Mouse (Mus musculus): ENCODE measurements around the gene Gsta2. TPM values are rescaled to one million over a fixed set of nuclear protein-coding genes. Genes with fewer than 3 reads are reported as not detected.
"Not testable (repeated sequence)": the region's sequence is repeated elsewhere in the genome, so short reads cannot be mapped to it uniquely, and the experiment has no call there.

Gsta2 gene
- polyA plus RNA-seq, 1 experiment: 726 TPM

DNA sequence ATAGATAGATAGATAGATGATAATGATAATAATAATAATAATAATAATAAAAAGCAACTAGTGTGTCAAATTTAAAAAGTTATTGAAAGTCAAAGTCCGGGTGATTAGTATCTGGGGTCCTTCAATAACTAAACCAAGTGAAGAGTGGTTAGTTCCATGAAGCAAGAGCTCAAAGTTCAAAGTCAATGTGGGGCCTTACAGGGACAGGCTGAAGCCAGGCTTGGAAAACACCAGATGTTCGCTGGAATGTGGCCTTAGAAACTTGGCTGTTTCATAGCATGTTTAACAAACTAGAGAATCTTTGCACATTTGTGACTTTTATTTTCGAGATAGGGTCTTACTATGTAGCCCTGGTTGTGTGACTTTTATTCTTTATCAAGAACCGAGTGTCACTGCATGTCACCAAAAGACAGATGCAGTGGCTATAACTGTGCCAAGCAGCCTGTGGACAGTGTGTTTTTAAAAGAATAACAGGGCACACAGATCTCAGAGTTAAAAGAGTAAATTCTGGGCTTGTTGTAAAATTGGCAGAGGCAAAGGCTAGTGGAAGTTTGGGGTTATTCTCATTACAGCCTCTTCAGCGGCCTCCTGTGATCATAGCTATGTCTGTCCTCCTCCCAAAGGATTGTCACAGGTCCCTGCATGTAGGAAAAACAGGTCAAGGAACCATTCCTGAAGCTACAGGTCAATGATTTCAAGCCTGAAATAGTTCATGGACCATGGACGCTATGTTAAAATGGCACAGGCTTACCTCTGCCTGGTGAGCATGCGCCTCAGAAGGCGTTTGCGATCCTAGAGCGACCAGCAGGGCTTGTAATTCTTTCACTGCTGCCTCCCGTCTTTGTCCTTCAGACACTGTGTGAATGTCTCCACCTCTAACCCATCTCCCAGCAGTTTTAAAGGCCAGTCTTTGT is 666 bp downstream of the Gsta2 start:
- Histone ChIP-seq H3K27ac (ENCODE audit: insufficient read depth, low read depth, low read length) (peak overlapping the region; percentile 79), H3K36me3 (ENCODE audit: control insufficient read depth, insufficient read depth, low read length) (no peaks in the 10 kb centered on the region), H3K27me3 (replicated peaks; ENCODE audit: control insufficient read depth, insufficient read depth, low read length) (no peaks in the 10 kb centered on the region), H3K4me3 (ENCODE audit: insufficient read depth, low read depth, low read length) (no peak overlapping the region), H3K4me1 (ENCODE audit: control insufficient read depth, insufficient read depth, low read length) (peaks cover 8% of the 10 kb centered on the region; the same call in 1 of the 2 replicates)
- peak; percentile 84 for DNase-seq
- TF ChIP-seq POLR2A (IDR thresholded peaks at IDR 0.05; ENCODE audit: low read depth, low read length) (no peak), CTCF (conservative IDR thresholded peaks at IDR 0.05; ENCODE audit: insufficient read depth, insufficient read length, low read depth, low read length) (no peak)
- WGBS: 47% methylated on average over 11 of the region's 11 CpGs

DNA sequence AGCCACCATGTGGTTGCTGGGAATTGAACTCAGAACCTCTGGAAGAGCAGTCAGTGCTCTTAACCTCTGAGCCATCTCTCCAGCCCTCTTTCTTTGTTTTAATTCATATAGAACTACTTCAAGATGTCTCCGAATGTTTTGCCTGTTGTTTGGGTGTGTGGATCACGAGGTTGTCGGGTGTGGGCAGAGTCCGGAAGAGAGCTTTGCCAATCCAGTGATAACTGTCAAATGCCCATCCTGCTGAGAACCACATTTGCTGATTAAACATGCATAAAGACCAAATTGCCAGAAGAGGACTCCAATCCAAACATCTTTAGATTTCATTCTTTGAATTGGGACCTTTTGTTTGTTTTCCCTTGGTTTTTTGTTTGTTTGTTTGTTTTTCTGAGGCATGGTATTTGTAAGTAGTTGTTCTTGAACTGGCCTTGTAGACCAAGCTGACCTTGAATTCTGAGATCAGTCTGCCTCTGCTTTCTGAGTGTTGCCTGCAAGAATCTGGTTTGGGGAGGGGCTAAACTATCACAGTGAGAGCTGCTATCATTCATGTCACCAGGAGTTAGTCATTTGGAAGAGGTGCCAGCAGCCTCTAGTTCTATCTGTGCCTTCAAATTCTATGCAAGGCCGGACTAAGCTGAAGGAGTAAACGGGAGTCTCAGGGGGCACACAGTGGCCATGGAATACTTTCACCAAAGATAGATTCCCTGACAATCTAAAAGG is 3.9 kb downstream of the Gsta2 start:
- no peak overlapping the region for H3K27ac ChIP-seq (ENCODE audit: insufficient read depth, low read depth, low read length)
- TF ChIP-seq CTCF (conservative IDR thresholded peaks at IDR 0.05; ENCODE audit: insufficient read depth, insufficient read length, low read depth, low read length) (no peak), POLR2A (IDR thresholded peaks at IDR 0.05; ENCODE audit: low read depth, low read length) (no peak)
- H3K4me1 ChIP-seq (ENCODE audit: control insufficient read depth, insufficient read depth, low read length): peaks cover 20% of the 10 kb centered on the region; the same call in 1 of the 2 replicates
- DNase-seq: no peak
- no peaks in the 10 kb centered on the region for H3K27me3 ChIP-seq (replicated peaks; ENCODE audit: control insufficient read depth, insufficient read depth, low read length)
- H3K4me3 ChIP-seq (ENCODE audit: insufficient read depth, low read depth, low read length): no peak overlapping the region
- 77% methylated on average over 6 of the region's 6 CpGs for WGBS
- no peaks in the 10 kb centered on the region for H3K36me3 ChIP-seq (ENCODE audit: control insufficient read depth, insufficient read depth, low read length)

DNA sequence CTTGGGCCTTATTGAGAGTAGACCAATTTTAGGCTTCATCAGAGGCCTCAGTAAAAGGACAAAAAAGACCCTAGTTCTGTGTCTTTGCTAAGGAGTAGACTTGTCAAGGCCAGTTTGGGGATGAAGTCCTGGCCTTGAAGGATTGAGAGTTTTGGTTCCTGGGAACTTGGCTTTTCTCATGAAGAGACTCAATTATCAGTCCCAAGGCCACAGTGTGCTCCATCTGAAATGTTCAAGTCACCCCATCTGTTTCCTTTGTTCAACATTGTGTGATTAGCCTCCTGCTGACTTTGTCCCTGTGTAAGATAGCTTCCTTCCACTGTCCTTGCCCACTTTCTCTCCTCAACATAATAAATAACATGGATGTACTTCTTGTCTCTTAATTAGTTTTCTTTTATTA is 5.6 kb downstream of the Gsta2 start:
- H3K4me1 ChIP-seq (ENCODE audit: control insufficient read depth, insufficient read depth, low read length): peaks cover 14% of the 10 kb centered on the region; the same call in 1 of the 2 replicates
- H3K27me3 ChIP-seq (replicated peaks; ENCODE audit: control insufficient read depth, insufficient read depth, low read length): not testable (repeated sequence)

DNA sequence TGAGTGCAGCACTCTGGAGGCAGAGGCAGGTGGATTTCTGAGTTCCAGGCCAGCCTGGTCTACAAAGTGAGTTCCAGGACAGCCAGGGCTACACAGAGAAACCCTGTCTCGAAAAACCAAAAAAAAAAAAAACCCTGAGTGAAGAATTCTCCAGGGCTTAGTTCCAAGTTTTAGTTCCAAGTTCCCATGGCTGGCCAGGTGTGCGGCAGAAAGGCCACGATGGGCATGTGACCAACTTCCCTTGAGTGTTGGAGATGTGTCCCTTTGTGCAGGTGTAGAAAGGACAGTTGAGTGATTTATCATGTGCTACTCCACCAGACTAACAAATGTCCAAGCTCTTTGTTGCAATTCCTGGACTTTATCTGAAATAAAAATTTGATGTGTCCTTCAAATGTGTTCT is 6.4 kb downstream of the Gsta2 start:
- peak; percentile 77 for DNase-seq
- H3K36me3 ChIP-seq (ENCODE audit: control insufficient read depth, insufficient read depth, low read length); H3K27me3 ChIP-seq (replicated peaks; ENCODE audit: control insufficient read depth, insufficient read depth, low read length); H3K4me3 ChIP-seq (ENCODE audit: insufficient read depth, low read depth, low read length): not testable (repeated sequence)
- H3K4me1 ChIP-seq (ENCODE audit: control insufficient read depth, insufficient read depth, low read length): peaks cover 14% of the 10 kb centered on the region; the same call in 1 of the 2 replicates
- WGBS: 27% methylated on average over 3 of the region's 3 CpGs
- H3K27ac ChIP-seq (ENCODE audit: insufficient read depth, low read depth, low read length): peak overlapping the region; percentile 71; the same call in 1 of the 2 replicates

More for the DNA sequence above, 5.6 kb downstream of the Gsta2 start:
- H3K4me3 ChIP-seq (ENCODE audit: insufficient read depth, low read depth, low read length); DNase-seq; H3K27ac ChIP-seq (ENCODE audit: insufficient read depth, low read depth, low read length); H3K36me3 ChIP-seq (ENCODE audit: control insufficient read depth, insufficient read depth, low read length): not testable (repeated sequence)

DNA sequence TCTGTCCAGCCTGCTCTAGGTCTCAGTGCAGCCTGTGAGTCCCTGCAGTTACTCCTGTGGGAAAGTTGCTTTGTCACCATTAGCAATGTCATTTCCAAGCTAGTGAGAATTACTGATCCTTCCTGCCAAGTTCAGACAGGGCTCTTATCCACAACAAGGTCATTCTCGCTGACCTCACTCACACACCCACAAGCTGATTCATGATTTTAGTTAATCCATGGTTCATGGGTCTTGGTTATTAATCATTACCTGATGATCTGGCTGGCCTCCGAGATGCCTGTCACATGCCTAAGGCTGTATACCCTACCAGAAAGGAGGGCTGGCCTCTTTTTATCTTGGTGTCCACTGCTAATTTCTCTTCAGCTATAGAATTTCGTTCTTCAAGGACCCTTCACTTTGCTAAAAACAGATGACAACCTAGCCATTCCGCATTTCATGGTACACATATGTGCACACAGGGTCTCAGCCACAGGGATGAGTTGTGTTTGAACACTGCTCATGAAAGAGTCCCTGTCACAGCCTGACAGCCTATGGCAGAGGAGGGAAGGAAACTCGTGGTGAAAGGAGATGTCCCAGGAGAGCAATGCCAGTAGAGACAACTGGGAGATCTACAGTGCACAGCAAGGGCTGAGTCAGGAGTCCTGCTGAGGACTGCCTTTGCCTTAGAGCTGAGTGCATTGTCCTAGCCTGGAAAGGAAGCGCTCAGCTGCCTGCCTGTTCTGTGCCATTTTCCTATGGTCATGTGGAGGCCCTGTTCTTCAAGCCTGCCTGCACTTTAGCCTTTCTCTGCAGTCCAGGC is 7.2 kb downstream of the Gsta2 start:
- Histone ChIP-seq H3K27ac (ENCODE audit: insufficient read depth, low read depth, low read length) (peak overlapping the region; percentile 72), H3K4me1 (ENCODE audit: control insufficient read depth, insufficient read depth, low read length) (peaks cover 17% of the 10 kb centered on the region; the same call in 1 of the 2 replicates)
- not testable (repeated sequence) for H3K4me3 ChIP-seq (ENCODE audit: insufficient read depth, low read depth, low read length); H3K36me3 ChIP-seq (ENCODE audit: control insufficient read depth, insufficient read depth, low read length); H3K27me3 ChIP-seq (replicated peaks; ENCODE audit: control insufficient read depth, insufficient read depth, low read length)
- 37% methylated on average over 6 of the region's 6 CpGs for WGBS
- peak; percentile 96 for DNase-seq

DNA sequence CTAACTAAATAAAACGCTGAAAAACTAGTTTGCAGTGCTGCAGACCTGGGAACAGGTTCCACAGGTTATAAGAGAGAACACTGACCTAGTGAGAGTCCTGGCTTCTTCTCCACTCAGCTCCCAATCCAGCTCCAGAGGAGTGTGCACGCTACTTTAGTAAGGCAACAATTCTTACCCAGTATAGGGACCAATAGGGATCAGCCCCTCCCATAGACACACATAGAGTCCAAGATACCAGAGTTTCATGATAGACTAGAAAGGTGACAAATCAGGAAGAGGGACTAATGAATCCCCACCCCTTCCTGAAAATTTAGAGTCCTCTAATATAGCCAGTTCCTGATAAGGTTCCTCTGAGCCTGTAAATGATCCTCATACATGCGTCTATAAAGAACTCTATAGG is 8.6 kb downstream of the Gsta2 start:
- Histone ChIP-seq H3K27ac (ENCODE audit: insufficient read depth, low read depth, low read length) (peak overlapping the region; percentile 16; the same call in 1 of the 2 replicates), H3K4me1 (ENCODE audit: control insufficient read depth, insufficient read depth, low read length) (peaks cover 22% of the 10 kb centered on the region; the same call in 1 of the 2 replicates), H3K4me3 (ENCODE audit: insufficient read depth, low read depth, low read length) (no peak overlapping the region), H3K36me3 (ENCODE audit: control insufficient read depth, insufficient read depth, low read length) (no peaks in the 10 kb centered on the region), H3K27me3 (replicated peaks; ENCODE audit: control insufficient read depth, insufficient read depth, low read length) (no peaks in the 10 kb centered on the region)
- DNase-seq: peak; percentile 42
- TF ChIP-seq POLR2A (IDR thresholded peaks at IDR 0.05; ENCODE audit: low read depth, low read length): no peak
- no peak for TF ChIP-seq CTCF (conservative IDR thresholded peaks at IDR 0.05; ENCODE audit: insufficient read depth, insufficient read length, low read depth, low read length)
- WGBS: 41% methylated on average over 3 of the region's 3 CpGs

DNA sequence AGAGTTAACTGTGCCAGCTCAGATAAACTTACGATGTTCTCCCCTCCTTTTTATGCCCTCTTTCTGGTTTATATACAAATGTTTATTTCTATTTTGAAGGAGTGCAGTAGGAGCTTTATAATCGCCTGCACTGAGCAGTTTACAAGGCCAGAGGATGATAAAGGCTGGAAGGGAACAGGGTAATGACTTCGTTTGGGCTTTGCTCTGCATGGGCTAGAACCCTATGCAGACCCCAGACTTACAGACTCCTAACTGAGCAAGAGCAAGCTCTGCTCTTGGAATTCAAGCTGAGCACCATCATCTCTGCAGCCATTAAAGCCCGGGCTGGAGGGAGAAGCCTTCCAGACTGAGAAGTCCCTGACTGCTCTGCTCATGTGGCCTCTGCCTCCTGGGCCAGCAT is 10.4 kb downstream of the Gsta2 start:
- not testable (repeated sequence) for H3K36me3 ChIP-seq (ENCODE audit: control insufficient read depth, insufficient read depth, low read length); H3K27ac ChIP-seq (ENCODE audit: insufficient read depth, low read depth, low read length); H3K27me3 ChIP-seq (replicated peaks; ENCODE audit: control insufficient read depth, insufficient read depth, low read length); DNase-seq; H3K4me3 ChIP-seq (ENCODE audit: insufficient read depth, low read depth, low read length)
- peaks cover 22% of the 10 kb centered on the region; the same call in 1 of the 2 replicates for H3K4me1 ChIP-seq (ENCODE audit: control insufficient read depth, insufficient read depth, low read length)
- WGBS: 53% methylated on average over 4 of the region's 4 CpGs

DNA sequence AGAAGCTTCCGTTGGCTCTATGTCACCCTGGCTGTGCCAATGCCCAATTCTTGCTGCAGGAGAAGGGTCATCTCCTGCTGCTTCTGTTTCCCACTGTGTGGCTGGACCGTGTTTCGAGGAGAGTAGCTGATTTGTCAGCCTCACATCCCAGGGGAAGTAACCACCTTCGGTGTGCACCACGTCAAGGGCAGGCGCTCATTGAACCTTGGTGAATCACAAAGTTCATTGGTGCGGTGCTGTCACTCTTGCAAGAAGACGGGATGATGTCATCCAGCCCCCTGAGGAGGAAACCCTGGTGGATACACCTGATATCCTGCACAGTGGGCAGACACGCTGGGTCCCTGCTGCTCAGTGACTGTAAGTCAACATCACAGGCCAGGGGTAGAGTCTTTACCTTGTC is 12.5 kb downstream of the Gsta2 start:
- 60% methylated on average over 9 of the region's 9 CpGs for WGBS
- H3K36me3 ChIP-seq (ENCODE audit: control insufficient read depth, insufficient read depth, low read length); H3K27me3 ChIP-seq (replicated peaks; ENCODE audit: control insufficient read depth, insufficient read depth, low read length); H3K4me1 ChIP-seq (ENCODE audit: control insufficient read depth, insufficient read depth, low read length); H3K27ac ChIP-seq (ENCODE audit: insufficient read depth, low read depth, low read length); H3K4me3 ChIP-seq (ENCODE audit: insufficient read depth, low read depth, low read length): not testable (repeated sequence)
- DNase-seq: peak; percentile 58

DNA sequence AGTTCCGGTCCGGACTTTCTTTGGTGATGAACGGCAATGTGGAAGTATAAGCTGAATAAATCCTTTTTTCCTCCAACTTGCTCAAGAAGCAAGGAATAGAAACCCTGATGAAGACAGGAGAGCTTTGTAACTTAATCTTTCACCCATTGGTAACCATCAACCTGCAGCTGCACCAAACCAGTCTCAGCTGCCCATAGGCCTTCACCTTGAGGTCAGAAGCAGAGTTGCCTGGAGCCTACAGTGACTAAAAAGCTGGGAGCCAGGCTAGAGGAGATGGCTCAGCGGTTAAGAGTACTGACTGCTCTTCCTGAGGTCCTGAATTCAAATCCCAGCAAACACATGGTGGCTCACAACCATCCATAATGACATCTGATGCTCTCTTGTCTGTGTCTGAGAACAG is 13.1 kb downstream of the Gsta2 start:
- not testable (repeated sequence) for H3K4me1 ChIP-seq (ENCODE audit: control insufficient read depth, insufficient read depth, low read length); H3K27ac ChIP-seq (ENCODE audit: insufficient read depth, low read depth, low read length); H3K27me3 ChIP-seq (replicated peaks; ENCODE audit: control insufficient read depth, insufficient read depth, low read length); H3K4me3 ChIP-seq (ENCODE audit: insufficient read depth, low read depth, low read length); H3K36me3 ChIP-seq (ENCODE audit: control insufficient read depth, insufficient read depth, low read length)
- 60% methylated on average over 4 of the region's 4 CpGs for WGBS
- peak; percentile 45 for DNase-seq

Data from kidney, adult 2 months (tissue).